Mouse (Mus musculus): ENCODE data around the gene Ncf1. TPM values are rescaled to one million over a fixed set of nuclear protein-coding genes. Genes with fewer than 3 reads are reported as not detected.

Gene Ncf1
- 5.1 TPM for polyA plus RNA-seq (2014; fragmentation: Illumina TruSeq; extraction: RNeasy Lipid Tissue Mini Kit (QIAGEN cat#74804); ENCODE audit: low replicate concordance)

DNA sequence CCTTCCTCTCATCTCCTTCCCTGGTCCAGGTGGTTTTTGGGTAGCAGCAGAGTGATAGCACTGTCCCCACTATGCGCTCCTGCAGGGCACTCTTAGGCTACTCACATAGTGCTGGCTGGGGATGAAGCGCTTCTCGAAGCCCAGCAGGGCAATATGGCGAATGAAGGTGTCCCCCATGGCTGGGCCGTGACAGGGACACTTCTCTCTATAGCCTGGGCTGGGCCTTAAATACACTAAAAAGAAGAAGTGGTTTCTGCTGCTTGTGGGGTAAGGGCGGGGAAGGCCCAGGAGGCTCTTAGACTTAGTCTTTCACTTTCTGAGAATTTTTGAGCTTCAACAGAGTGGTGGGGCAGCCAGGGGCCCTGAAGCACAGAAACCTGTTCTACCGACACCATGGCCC is at the start of gene Ncf1:
Gene Ncf1, minus strand, starts transcription at position 235 of the 400 bp plus-strand sequence.

DNA sequence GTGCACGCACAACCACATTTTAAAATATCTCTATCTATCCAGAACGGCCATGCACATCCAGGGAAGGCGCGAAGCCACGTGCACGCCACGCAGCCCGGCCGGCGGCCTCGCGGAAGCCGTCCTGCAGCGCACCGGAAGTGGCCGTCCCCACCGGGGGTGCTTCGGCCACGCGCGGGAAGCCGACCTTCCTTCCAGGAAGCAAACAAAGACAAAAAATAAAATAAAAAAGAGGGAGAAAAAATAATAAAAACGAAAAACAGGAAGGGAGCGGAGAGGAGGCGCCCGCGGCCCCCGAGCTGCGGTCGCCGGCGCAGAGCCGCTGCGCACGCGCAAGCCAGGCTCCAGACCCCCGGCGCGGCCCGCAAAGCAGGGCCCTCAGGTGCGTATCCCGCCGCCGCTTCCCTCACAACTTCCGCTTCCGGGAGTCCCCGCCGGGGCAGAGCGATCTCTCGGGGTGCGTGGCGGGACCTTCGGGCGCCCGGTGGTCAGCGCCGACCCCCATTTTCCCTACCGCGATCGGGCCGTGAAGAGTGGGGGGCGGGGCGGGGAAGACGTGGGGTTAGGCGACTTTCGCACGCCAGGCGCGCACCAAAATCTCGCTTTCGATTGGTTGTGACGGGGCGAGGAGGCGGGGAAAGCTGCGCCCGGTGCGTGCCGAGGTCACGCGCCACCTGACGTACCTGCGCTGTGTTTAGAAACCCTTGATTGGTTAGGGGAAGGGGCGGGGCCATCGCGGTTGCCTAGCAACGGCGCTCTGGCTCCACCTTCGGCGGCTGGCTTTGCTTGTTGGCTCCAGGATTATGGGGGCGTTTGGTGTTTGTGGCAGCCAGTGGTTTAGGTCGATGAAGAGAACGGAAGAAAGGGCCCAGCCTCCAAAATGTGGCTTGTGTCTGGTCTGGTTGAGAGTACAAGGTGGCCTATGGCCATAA is 45.3 kb downstream of the Ncf1 start, which contains the start of gene Gtf2ird2:
Gene Gtf2ird2, plus strand, starts transcription at position 140 of the 929 bp plus-strand sequence.

DNA sequence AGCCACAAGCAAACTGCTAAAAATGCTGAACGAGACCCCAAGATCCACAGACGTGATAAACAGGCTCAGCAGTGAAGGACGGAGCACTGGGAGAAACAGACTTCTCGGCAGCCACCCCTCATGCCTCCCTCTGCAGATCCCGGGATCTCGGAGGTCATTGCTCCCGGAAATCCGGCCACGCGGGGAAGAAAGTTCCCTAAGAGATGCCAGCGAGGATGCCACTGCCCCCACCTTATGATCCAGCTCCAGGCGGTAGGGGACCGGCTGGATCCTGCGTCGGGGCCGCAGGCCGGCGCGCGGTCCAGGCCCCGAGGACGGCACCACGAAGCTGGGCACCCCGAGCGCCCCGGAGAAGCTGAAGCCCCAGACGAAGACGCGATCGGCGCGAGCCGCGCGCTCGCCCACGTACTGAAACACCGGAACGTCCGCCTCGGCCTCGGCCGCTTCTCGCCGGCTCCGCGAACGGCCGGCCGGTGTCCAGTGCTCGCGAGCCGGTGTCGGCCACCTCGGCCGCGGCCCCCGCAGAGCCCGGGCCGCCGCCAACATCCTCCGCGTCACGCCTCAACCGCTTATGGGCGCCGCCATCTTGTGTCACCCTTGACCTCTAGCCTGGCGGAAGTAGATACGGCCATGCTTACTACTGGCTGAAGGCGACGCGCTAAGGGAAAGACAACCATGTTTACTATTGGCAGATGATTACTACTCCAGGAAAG is 53.1 kb downstream of the Ncf1 start, which contains the start of gene Rcc1l:
Gene Rcc1l, minus strand, starts transcription at position 606 of the 713 bp plus-strand sequence.

Other genes with a start within 250 kb of the Ncf1 start
- 4.7 TPM for gene Castor2, start 129.9 kb downstream of the Ncf1 start, polyA plus RNA-seq (2014; fragmentation: Illumina TruSeq; extraction: RNeasy Lipid Tissue Mini Kit (QIAGEN cat#74804); ENCODE audit: low replicate concordance)
- gene Rcc1l, start 52.9 kb downstream of the Ncf1 start, polyA plus RNA-seq (2014; fragmentation: Illumina TruSeq; extraction: RNeasy Lipid Tissue Mini Kit (QIAGEN cat#74804); ENCODE audit: low replicate concordance): 0.59 TPM
- 0.85 TPM for gene Gtf2ird2, start 45.6 kb downstream of the Ncf1 start, polyA plus RNA-seq (2014; fragmentation: Illumina TruSeq; extraction: RNeasy Lipid Tissue Mini Kit (QIAGEN cat#74804); ENCODE audit: low replicate concordance)
- 25.5 TPM for gene Gtf2i, start 85.1 kb upstream of the Ncf1 start, polyA plus RNA-seq (2014; fragmentation: Illumina TruSeq; extraction: RNeasy Lipid Tissue Mini Kit (QIAGEN cat#74804); ENCODE audit: low replicate concordance)
- gene Gtf2ird1, start 227.1 kb upstream of the Ncf1 start, polyA plus RNA-seq (2014; fragmentation: Illumina TruSeq; extraction: RNeasy Lipid Tissue Mini Kit (QIAGEN cat#74804); ENCODE audit: low replicate concordance): 11.2 TPM